Mouse (Mus musculus) CH12.LX (cell line): ENCODE measurements at regions not wholly inside any gene's neighbourhood (a gene's known extent, or its start where the extent isn't known, plus 50 kb on each side); places are given as distances from the start of the nearest gene placed in this dataset.

Source experiments
- DNase-seq: peaks from one replicate; pipeline ENCODE4 v3.0.0-alpha.2; 2013; ENCODE audit errors: extremely low read depth
- H3K27ac ChIP-seq: 2 replicates; pipeline ENCODE4 v1.5.1; 2012; ENCODE audit warnings: low read depth, mild to moderate bottlenecking, control low read depth, moderate library complexity; ENCODE audit not compliant: insufficient read depth
- H3K27me3 ChIP-seq: replicated peaks from 2 replicates; pipeline ENCODE3; 2012; ENCODE audit warnings: inconsistent platforms
- H3K36me3 ChIP-seq, 2 experiments: replicated peaks in 1 of 2; 2 replicates each; pipeline versions ENCODE3 to v1.6.1; 2012; ENCODE audit warnings: inconsistent platforms in 1 of 2, low read length in 1 of 2, mild to moderate bottlenecking in 1 of 2, mixed read lengths in 1 of 2, moderate library complexity in 1 of 2; ENCODE audit not compliant: control insufficient read depth in 1 of 2, insufficient read depth in 1 of 2
- H3K4me1 ChIP-seq, 2 experiments: 2 replicates each; pipeline ENCODE4 v1.6.1; 2012; ENCODE audit warnings: inconsistent platforms in 1 of 2, moderate library complexity in 1 of 2; ENCODE audit not compliant: insufficient read depth in 2 of 2, control insufficient read depth in 1 of 2
- H3K4me2 ChIP-seq: 2 replicates; pipeline ENCODE4 v1.6.1; 2012; ENCODE audit warnings: low read depth, mild to moderate bottlenecking, control low read depth; ENCODE audit not compliant: poor library complexity, insufficient read depth, severe bottlenecking
- H3K4me3 ChIP-seq, 3 experiments: fragments of 150-350 bp in 1 of 3; sonication (generic) in 1 of 3; replicated peaks in 1 of 3; 2 replicates each; pipeline versions ENCODE3 to v1.5.1; 2011 to 2012; ENCODE audit warnings: low read depth in 2 of 3, low read length in 2 of 3, mild to moderate bottlenecking in 2 of 3, moderate library complexity in 2 of 3, control low read depth in 1 of 3, improper control_type of control experiment in 1 of 3, inconsistent platforms in 1 of 3, mixed read lengths in 1 of 3; ENCODE audit not compliant: poor library complexity in 1 of 3
- H3K79me2 ChIP-seq: replicated peaks from 2 replicates; pipeline ENCODE4 v1.6.1; 2012; ENCODE audit warnings: mild to moderate bottlenecking, moderate library complexity; ENCODE audit not compliant: control insufficient read depth, poor library complexity, insufficient read depth, severe bottlenecking; ENCODE audit errors: extremely low read depth
- H3K9ac ChIP-seq: 2 replicates; pipeline ENCODE4 v1.6.1; 2012; ENCODE audit warnings: low read depth, mild to moderate bottlenecking, control low read depth, moderate library complexity; ENCODE audit not compliant: insufficient read depth
- H3K9me3 ChIP-seq: replicated peaks from 2 replicates; pipeline ENCODE3; 2012; ENCODE audit warnings: low read length, inconsistent platforms, mixed read lengths
- CHD1 ChIP-seq: IDR thresholded peaks from 2 replicates; pipeline ENCODE4 v1.6.1; 2012; ENCODE audit warnings: low read depth, low read length, improper control_type of control experiment, inconsistent platforms
- CHD2 ChIP-seq: IDR thresholded peaks from 2 replicates; pipeline ENCODE4 v1.6.1; 2011; ENCODE audit warnings: low read length, improper control_type of control experiment
- CTCF ChIP-seq, 2 experiments: IDR thresholded peaks in 1 of 2; conservative IDR thresholded peaks in 1 of 2; 2 replicates each; pipeline ENCODE4 v1.5.1; 2011 to 2012; ENCODE audit warnings: low read depth in 2 of 2, low read length in 2 of 2, improper control_type of control experiment in 1 of 2, inconsistent platforms in 1 of 2, mild to moderate bottlenecking in 1 of 2, moderate library complexity in 1 of 2
- E2F4 ChIP-seq: IDR thresholded peaks from 2 replicates; pipeline ENCODE4 v1.6.1; 2011; ENCODE audit warnings: low read depth, low read length, improper control_type of control experiment; ENCODE audit not compliant: insufficient replicate concordance
- EP300 ChIP-seq: IDR thresholded peaks from 2 replicates; pipeline ENCODE4 v1.6.1; 2011; ENCODE audit warnings: low read length, improper control_type of control experiment
- ETS1 ChIP-seq: conservative IDR thresholded peaks from 2 replicates; pipeline ENCODE4 v1.6.1; 2012; ENCODE audit warnings: low read depth, mild to moderate bottlenecking, inconsistent platforms, low read length, improper control_type of control experiment, moderate library complexity
- GABPA ChIP-seq: IDR thresholded peaks from 2 replicates; pipeline ENCODE4 v1.6.1; 2012; ENCODE audit warnings: low read depth, low read length, improper control_type of control experiment, inconsistent platforms; ENCODE audit not compliant: insufficient replicate concordance
- HCFC1 ChIP-seq: IDR thresholded peaks from 2 replicates; pipeline ENCODE4 v1.6.1; 2012; ENCODE audit warnings: low read depth, mild to moderate bottlenecking, inconsistent platforms, low read length, improper control_type of control experiment
- IRF4 ChIP-seq: IDR thresholded peaks from 2 replicates; pipeline ENCODE4 v1.6.1; 2014; ENCODE audit warnings: low read depth, mild to moderate bottlenecking, inconsistent platforms, low read length, improper control_type of control experiment
- JUND ChIP-seq: conservative IDR thresholded peaks from 2 replicates; pipeline ENCODE4 v1.6.1; 2011; ENCODE audit warnings: low read depth, low read length, improper control_type of control experiment
- MAZ ChIP-seq: IDR thresholded peaks from 2 replicates; pipeline ENCODE4 v1.6.1; 2012; ENCODE audit warnings: low read depth, mild to moderate bottlenecking, inconsistent platforms, low read length, improper control_type of control experiment, moderate library complexity
- MXI1 ChIP-seq: IDR thresholded peaks from 2 replicates; pipeline ENCODE4 v1.6.1; 2011; ENCODE audit warnings: mild to moderate bottlenecking, low read depth, low read length, improper control_type of control experiment
- MYC ChIP-seq: IDR thresholded peaks from 2 replicates; pipeline ENCODE4 v1.6.1; 2011; ENCODE audit warnings: low read depth, mild to moderate bottlenecking, improper control_type of control experiment, low read length
- POLR2AphosphoS2 ChIP-seq: IDR thresholded peaks from 2 replicates; pipeline ENCODE4 v1.6.1; 2011; ENCODE audit warnings: low read depth, low read length, improper control_type of control experiment
- RAD21 ChIP-seq: IDR thresholded peaks from 2 replicates; pipeline ENCODE4 v1.6.1; 2011; ENCODE audit warnings: low read depth, mild to moderate bottlenecking, low read length, improper control_type of control experiment, moderate library complexity
- RCOR1 ChIP-seq: conservative IDR thresholded peaks from 2 replicates; pipeline ENCODE4 v1.6.1; 2012; ENCODE audit warnings: low read depth, mild to moderate bottlenecking, inconsistent platforms, low read length, improper control_type of control experiment
- SIN3A ChIP-seq: IDR thresholded peaks from 2 replicates; pipeline ENCODE4 v1.6.1; 2012; ENCODE audit warnings: low read length, improper control_type of control experiment, inconsistent platforms
- SMC3 ChIP-seq: IDR thresholded peaks from 2 replicates; pipeline ENCODE4 v1.6.1; 2011; ENCODE audit warnings: low read depth, low read length, improper control_type of control experiment
- TCF12 ChIP-seq: IDR thresholded peaks from 2 replicates; pipeline ENCODE4 v1.6.1; 2014; ENCODE audit warnings: low read depth, mild to moderate bottlenecking, inconsistent platforms, low read length, improper control_type of control experiment
- UBTF ChIP-seq: IDR thresholded peaks from 2 replicates; pipeline ENCODE4 v1.6.1; 2012; ENCODE audit warnings: low read depth, mild to moderate bottlenecking, inconsistent platforms, low read length, improper control_type of control experiment, moderate library complexity
- USF1 ChIP-seq: IDR thresholded peaks from 2 replicates; pipeline ENCODE4 v1.6.1; 2014; ENCODE audit warnings: low read depth, mild to moderate bottlenecking, inconsistent platforms, low read length, improper control_type of control experiment
- USF2 ChIP-seq: conservative IDR thresholded peaks from 2 replicates; pipeline ENCODE4 v1.6.1; 2011; ENCODE audit warnings: low read depth, low read length, improper control_type of control experiment
- ZC3H11A ChIP-seq: IDR thresholded peaks from 2 replicates; pipeline ENCODE4 v1.6.1; 2012; ENCODE audit warnings: low read depth, mild to moderate bottlenecking, inconsistent platforms, low read length, improper control_type of control experiment
- ZKSCAN1 ChIP-seq: IDR thresholded peaks from 2 replicates; pipeline ENCODE4 v1.6.1; 2012; ENCODE audit warnings: low read depth, inconsistent platforms, low read length, improper control_type of control experiment, borderline replicate concordance
- ZMIZ1 ChIP-seq: IDR thresholded peaks from 2 replicates; pipeline ENCODE4 v1.6.1; 2012; ENCODE audit warnings: low read depth, mild to moderate bottlenecking, inconsistent platforms, low read length, improper control_type of control experiment
- dilution Hi-C: fragments of 300-500 bp; cut with MboI; formaldehyde crosslinking; loops from 2 replicates; pipeline ENCODE4 v1.14.3; 2020; ENCODE audit warnings: low sequenced_read_pairs; ENCODE audit not compliant: extremely low pct_unique_long_range_greater_than_20kb, extremely low pct_ligation_motif_present
- in situ Hi-C: fragments of 300-500 bp; cut with MboI; formaldehyde crosslinking; loops from 3 replicates; pipeline ENCODE4 v1.14.3; 2019; ENCODE audit warnings: low sequenced_read_pairs, low pct_ligation_motif_present, low pct_unique_long_range_greater_than_20kb, mixed read lengths

DNA sequence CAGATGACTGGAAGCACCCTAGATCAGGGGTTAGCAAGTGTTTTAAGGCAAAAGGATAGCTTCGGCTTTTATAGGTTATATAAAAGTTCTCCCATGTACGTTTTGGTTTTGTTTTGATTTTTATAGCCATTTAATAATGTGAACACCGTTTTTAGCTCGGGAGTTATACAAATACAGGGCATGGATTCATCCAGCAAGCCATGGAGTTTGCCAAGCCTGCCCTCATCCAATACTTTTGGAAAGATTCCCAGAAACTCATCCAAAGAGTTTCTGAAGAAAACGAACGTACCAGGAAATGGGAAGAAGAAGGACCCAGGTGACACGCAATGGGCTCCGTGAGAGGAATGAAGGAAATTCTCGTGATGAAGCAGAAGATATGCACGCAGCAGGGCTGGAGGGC lies 133.6 kb upstream of the Phactr1 start:
- no peak for TF ChIP-seq MAZ
- no peak for TF ChIP-seq JUND
- no peak for TF ChIP-seq CHD2
- no peak for TF ChIP-seq HCFC1
- no peak for TF ChIP-seq SIN3A
- TF ChIP-seq ZKSCAN1 = no peak
- TF ChIP-seq MXI1 = no peak
- TF ChIP-seq ETS1 = no peak
- no peak for TF ChIP-seq SMC3
- TF ChIP-seq MYC = no peak
- no peak for TF ChIP-seq POLR2AphosphoS2
- TF ChIP-seq GABPA = no peak
- no peak for TF ChIP-seq USF2
- no peak for TF ChIP-seq E2F4
- no peak for TF ChIP-seq UBTF
- TF ChIP-seq CTCF (conservative IDR thresholded peaks at IDR 0.05 in 1 of 2, IDR thresholded peaks at IDR 0.05 in 1 of 2; ENCODE audit: low read depth in 2 of 2, low read length in 2 of 2) = no peak

DNA sequence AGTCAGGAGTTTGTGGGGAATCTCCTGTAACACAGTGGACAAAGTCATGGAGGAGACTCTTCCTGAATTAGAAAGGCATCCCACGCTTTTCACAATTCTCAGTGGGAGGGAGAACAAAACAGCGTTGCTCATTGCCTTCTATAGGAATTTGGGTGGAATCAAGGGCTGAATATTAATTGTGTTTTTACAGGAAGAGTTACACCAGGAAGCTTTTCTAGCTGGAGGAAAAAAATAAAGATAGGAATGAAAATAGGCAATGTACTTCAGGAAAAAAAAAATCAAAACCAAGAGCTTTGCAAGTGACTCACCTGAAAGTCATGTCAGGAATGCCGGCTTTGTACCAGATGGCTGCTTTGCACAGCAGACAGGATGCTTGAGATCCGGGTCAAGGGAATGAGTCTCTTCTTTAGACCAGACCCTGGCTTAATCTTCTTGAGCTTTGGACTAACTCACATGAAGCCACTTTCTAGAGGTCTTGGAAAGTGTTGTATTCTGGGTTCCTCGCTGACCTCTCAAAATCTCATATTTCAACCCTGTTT lies 131.3 kb upstream of the Phactr1 start:
- in situ Hi-C loops = no loop called here
- H3K9ac ChIP-seq = no peak overlapping the region
- no peak overlapping the region for H3K4me3 ChIP-seq
- H3K9me3 ChIP-seq = no peaks in the 10 kb centered on the region
- H3K79me2 ChIP-seq = no peaks in the 10 kb centered on the region
- no peak overlapping the region for H3K27ac ChIP-seq
- no peaks in the 10 kb centered on the region for H3K27me3 ChIP-seq
- no peaks in the 10 kb centered on the region for H3K4me1 ChIP-seq
- DNase-seq = no peak
- TF ChIP-seq ETS1 (no peak), RCOR1 (no peak), IRF4 (no peak), RAD21 (no peak), MYC (no peak), TCF12 (no peak), EP300 (no peak), CHD1 (no peak), ZC3H11A (no peak), ZMIZ1 (no peak), GABPA (no peak), USF1 (no peak)
- H3K4me2 ChIP-seq = no peak overlapping the region
- dilution Hi-C loops = no loop called here
- H3K36me3 ChIP-seq = no peaks in the 10 kb centered on the region

More for the DNA sequence above, 133.6 kb upstream of the Phactr1 start:
- no peak overlapping the region for H3K4me2 ChIP-seq
- H3K79me2 ChIP-seq = no peaks in the 10 kb centered on the region
- no peaks in the 10 kb centered on the region for H3K27me3 ChIP-seq
- no peaks in the 10 kb centered on the region for H3K4me1 ChIP-seq
- H3K36me3 ChIP-seq = no peaks in the 10 kb centered on the region
- DNase-seq = no peak
- H3K9me3 ChIP-seq = no peaks in the 10 kb centered on the region
- no peak overlapping the region for H3K4me3 ChIP-seq
- dilution Hi-C loops (no loop called here), in situ Hi-C loops (no loop called here)
- H3K9ac ChIP-seq = no peak overlapping the region
- H3K27ac ChIP-seq = no peak overlapping the region
